Mouse (Mus musculus): ENCODE data around the gene Glis1.

Glis1 gene

DNA sequence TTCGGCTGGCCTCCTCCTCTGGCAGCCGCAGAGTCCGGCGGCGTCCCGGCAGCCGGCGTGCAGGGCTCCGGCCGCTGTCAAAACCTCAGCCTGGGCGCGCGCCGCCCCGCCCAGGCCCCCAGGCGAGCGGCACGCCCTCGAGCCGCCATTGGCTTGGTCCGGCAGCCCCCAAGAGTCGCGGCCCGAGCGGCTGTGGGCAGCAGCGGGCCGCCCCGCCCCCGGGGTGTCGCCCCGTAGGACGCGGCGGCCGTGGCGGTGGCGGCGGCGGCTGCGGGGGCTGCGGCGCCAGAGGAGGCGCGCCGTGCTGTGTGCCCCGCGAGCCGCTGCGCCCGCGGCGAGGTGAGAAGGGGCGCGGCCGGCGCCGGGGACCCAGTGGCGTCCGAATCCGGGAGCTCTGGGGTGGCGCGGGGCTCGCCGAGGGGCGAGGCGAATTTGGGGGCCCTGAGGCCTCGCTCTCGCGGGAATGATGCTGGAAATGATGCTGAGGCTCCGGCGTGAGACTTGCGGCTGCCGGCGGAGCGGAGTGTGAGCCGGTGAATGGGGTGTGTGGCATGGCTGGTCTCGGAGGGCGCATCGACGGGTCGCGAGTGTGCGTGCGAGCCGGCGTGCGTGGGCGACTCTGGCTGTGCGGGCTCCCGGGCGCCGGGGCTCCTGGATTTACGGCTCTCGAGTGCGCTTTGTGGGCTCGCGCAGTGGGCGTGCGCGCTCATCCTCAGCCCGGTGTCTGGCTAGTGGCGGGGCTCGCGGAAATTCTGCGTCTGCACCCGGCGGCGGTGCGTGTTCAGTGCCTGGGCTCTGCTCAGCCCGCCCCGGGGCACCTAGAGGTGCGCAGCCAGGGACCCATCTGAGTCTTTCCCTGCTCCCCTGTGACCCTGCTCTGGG is at the start of gene Glis1:
Glis1 (plus strand) TSS at position 236 of the 882 bp plus-strand sequence.
- DNase-seq (ENCODE audit: low spot score) = no peak

DNA sequence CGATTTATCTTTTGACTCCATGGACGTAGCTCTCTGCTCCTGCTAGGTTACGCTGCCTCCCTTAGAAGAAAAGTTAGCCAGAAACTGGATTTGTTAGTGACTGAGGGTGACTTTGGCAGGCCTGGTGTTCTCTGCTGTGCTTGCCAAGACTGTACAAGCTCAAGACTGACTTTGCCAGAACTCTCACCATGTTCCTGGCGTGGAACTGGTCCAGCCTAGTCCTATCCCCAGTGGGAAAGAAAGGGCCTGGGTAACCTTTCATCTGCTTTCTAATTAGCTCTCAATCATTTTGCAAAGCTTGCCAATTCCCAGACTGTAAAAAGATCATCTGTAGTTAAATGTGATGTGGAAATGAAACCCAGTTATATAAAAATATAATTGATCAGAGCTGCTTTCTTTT is 47.4 kb upstream of the Glis1 start:
- DNase-seq (ENCODE audit: low spot score) = no peak

- DNase-seq (ENCODE audit: low spot score) = no peak
Measured at GRCm38 (mm10) chr4:107387465-107387864, 46.9 kb upstream of the Glis1 start.

- no peak for DNase-seq (ENCODE audit: low spot score)
Measured at GRCm38 (mm10) chr4:107388291-107388690, 46.1 kb upstream of the Glis1 start.

DNA sequence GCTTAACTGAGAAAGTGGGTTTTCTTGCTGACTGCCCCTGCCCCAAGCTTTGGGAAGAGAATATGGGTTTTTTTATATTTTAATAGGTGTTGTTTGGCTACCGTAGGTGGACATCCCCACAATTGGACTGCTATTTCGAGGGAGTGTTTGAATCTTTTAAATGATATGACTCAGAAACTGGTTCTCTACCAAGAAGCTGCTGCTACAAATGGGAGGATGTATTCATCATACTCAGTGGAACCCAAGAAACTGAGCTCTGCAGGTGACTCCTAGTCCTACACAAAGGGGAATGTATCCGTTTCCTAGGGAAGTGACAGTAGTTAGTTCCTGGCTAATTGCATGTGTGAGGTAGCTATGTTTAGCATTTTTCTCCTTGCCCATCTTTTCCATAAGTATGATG is 45.0 kb upstream of the Glis1 start:
- DNase-seq (ENCODE audit: low spot score) = no peak

DNA sequence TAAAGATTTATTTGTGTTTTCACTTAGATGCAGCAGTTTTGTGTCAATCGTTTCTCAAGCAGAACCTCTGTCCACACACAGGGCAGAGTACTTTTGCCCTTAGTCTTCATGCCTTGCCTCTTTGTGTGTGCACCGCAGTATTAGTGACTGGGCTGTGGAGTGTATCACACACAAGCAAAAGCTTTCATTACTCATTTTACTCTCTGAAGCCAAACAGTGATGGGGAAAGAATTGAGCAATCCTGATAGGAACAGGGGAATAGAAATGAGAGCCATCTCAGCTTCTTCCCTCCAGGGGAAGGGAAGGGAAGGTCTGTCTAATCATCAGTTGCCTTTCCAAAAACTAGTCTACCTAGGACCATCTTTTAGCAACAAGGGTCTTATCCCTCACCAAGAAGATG is 40.6 kb upstream of the Glis1 start:
- DNase-seq (ENCODE audit: low spot score) = no peak

- DNase-seq (ENCODE audit: low spot score) = no peak
Measured at GRCm38 (mm10) chr4:107420202-107420601, 14.2 kb upstream of the Glis1 start.

GRCm38 (mm10) chr4:107421711-107422110 is 12.7 kb upstream of the Glis1 start:
- no peak for DNase-seq (ENCODE audit: low spot score)

GRCm38 (mm10) chr4:107422176-107422575 is 12.2 kb upstream of the Glis1 start:
- DNase-seq (ENCODE audit: low spot score) = no peak

DNA sequence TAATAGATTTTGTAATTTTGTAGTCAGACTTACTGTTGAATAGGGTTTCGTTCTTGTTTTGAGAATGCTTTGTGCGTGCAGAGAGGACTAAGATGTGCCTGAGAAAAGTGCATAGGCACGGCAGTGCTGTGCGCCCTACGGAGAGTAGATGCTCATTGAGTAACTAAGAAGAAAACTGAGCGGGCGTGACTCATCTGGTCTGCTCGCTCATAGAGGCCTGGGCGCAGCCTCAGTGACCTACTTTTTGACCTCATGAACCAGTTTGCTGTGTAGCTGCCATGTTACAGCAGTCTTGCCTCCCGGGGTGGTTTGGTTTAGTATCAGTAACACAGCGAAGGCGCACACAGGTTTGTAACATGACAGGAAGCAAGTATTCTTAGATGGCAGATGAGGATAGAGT is 8.8 kb upstream of the Glis1 start:
- no peak for DNase-seq (ENCODE audit: low spot score)

- DNase-seq (ENCODE audit: low spot score) = no peak
Measured at GRCm38 (mm10) chr4:107426631-107427030, 7.8 kb upstream of the Glis1 start.

- no peak for DNase-seq (ENCODE audit: low spot score)
Measured at GRCm38 (mm10) chr4:107432717-107433116, 1.7 kb upstream of the Glis1 start.

GRCm38 (mm10) chr4:107433998-107434355 is 414 bp upstream of the Glis1 start:
- DNase-seq (ENCODE audit: low spot score) = no peak

GRCm38 (mm10) chr4:107435238-107435946 is 1.0 kb downstream of the Glis1 start:
- DNase-seq (ENCODE audit: low spot score) = no peak

DNA sequence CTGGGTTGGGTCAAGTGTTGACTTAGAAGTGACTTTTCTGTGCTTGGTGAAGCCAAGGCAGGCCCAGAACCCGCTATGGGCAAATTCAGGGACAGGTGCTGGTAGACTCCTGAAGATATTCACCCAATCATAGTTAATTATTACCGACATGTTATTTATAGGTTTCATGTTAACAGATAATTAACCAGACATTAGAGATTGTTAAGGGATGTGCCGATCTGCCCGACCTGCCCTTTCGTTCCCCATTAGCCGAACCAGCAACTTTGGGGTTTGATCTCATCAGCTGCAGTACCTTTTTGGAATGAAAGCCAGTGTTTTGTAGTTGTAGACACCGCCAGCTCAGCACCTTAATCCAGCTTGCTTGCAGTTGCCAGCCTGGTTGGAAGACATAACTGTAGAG is 2.1 kb downstream of the Glis1 start:
- no peak for DNase-seq (ENCODE audit: low spot score)

GRCm38 (mm10) chr4:107438741-107439140 is 4.3 kb downstream of the Glis1 start:
- DNase-seq (ENCODE audit: low spot score) = no peak

DNA sequence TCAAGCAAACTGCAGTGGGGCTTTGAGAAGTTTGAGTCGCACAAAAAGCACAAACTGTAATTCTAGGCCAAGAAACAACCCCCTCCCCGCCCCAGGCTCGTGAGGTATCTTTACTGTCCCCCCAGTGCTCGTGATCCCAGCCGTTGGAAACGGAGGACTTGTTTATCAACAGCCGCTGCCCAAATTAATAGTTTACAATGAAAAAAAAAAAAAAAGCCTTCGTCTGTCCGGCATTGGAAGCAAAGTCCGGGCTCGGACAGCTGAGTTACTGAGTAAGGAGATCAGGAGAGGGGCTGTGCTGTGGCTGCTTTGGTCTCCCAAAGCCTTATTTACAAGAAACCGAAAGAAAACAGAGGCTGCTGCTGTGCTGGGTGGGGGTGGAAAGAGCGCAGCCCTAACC is 5.9 kb downstream of the Glis1 start:
- no peak for DNase-seq (ENCODE audit: low spot score)

GRCm38 (mm10) chr4:107442288-107442687 is 7.9 kb downstream of the Glis1 start:
- DNase-seq (ENCODE audit: low spot score) = no peak

DNA sequence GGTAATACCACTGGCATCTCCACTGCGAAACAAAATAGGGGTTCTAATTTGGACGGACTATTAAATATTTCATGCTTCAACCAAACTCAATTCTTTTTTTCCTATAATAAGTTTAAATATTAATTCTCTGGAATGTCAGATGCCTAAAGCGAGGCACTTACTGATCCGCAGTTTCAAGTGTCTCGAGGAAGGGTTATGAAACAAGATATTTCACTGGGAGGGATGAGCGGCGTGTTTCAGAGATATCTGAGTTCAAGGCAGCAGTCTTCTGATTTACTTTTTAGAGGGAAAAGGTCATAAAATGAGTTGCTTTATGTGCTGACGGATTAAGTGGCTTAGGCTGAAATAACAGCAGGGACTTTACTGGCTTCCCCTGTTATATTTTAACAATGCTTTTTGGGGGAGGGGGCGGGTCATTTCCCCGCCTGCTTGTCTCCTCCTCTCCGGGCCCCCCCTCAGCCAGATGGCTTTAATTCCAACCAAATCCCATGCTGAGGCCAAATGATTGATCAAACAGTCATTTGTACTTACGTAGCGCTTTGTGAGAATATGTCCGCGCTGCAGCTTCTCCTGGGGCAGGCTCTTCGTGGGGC is 8.6 kb downstream of the Glis1 start:
- DNase-seq (ENCODE audit: low spot score) = no peak

- DNase-seq (ENCODE audit: low spot score) = no peak
Measured at GRCm38 (mm10) chr4:107443621-107444020, 9.2 kb downstream of the Glis1 start.

DNA sequence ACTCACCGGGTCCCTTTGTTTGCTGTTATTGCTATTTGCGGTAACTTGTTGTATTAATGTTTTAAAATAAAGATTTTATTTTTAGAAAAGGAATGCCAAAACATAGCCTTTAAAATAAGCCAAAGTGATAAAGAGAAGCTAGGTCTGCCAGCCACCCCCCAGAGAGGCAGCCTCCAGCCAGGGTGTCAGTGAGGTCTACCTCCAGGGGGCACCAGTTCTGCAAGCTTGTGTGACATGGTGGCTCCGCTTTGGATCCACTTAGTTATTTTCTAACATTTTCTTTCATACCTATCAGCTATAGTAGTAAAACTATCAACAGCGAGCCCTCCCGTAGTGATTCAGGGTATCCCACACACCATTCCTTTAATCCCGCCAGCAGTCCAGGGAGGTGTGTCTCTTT is 14.1 kb downstream of the Glis1 start:
- DNase-seq (ENCODE audit: low spot score) = no peak

- DNase-seq (ENCODE audit: low spot score) = no peak
Measured at GRCm38 (mm10) chr4:107449519-107449918, 15.1 kb downstream of the Glis1 start.
